Mouse (Mus musculus): ENCODE data around the gene Pan3. TPM values are rescaled to one million over a fixed set of nuclear protein-coding genes. Genes with fewer than 3 reads are reported as not detected.

Gene Pan3
- polyA plus RNA-seq, 3 experiments from 2014 or later: 147 to 215 (median 207) TPM

DNA sequence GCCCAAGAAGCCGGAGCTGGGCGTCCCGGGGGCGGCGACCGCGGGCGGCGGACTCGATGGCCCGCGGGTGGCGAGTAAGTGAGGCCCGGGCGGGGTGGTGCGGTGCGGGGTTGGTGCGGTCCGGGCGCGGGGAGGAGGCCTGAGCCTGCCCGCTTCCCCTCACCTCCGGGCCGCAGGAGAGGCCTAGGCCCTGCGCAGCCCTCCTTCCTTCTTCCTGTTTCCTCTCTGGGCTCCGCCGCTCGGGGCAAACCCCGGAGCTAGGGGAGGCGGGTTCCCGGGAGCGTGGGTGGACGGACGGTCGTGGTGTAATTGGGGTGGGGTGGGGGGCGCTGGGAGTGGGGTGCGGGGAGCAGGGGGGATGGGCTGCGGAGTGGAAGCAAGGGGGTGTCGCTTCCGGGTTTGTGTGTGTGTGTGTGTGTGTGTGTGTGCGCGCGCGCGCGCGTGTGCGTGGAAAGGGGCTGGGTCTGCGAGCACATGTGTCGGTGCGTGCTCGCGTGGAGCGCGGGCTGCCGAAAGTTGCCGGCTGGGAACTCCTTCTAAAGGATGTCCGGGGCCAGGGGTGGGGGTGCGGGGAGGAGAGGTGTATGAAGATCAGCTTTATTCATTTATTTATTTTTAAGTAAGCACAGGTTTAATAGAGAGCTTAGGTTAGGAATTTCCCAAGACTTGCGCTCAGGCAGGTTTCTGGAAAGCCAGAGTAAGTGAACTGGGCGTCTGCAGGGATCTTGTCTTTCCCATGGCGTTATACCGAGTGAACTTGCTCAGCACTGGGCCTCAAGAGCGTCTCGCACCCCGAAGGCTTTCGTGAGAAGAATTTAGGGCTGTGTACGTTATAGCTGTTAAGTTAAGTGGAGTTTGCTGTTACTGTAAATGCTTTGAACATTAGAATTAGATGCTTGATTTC, 1.2 kb downstream of the Pan3 start:
- peak; percentile 57 for ATAC-seq

DNA sequence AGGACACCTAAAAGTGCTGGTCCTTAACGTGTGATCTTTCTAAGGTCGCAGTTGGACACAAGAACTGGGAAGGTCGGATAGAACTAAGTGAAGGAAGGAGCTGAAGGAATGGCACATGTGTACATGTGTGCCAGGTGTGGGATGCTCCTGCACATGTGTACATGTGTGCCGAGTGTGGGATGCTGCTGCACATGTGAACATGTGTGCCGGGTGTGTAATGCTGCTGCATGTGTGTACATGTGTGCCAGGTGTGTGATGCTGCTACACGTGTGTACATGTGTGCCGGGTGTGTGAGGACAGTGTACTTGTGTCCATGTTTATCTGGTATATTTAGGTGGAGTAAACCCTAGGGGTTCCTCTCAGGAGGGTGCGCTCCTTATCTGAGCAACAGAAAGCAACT, 3.0 kb downstream of the Pan3 start:
- no peak for ATAC-seq

DNA sequence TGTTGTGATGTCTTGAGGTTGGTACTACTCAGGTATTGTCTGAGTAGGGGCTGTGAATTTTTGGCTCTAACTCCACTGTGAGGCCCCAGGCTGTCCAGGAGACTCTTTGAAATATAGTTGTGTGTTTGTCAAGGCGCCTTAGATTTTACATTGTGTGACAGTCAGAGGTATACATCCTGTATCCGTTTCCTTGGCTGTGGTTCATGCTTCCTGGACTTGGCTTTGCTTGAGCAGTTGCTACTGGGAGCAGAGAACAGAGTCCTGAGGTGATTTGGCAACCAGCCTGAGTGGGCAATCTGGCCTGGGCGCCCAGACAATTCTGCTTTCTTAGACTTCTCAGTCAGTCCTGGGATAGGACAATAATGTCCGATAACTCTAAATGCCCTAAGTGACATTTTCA, 5.3 kb downstream of the Pan3 start:
- ATAC-seq: peak; percentile 13

DNA sequence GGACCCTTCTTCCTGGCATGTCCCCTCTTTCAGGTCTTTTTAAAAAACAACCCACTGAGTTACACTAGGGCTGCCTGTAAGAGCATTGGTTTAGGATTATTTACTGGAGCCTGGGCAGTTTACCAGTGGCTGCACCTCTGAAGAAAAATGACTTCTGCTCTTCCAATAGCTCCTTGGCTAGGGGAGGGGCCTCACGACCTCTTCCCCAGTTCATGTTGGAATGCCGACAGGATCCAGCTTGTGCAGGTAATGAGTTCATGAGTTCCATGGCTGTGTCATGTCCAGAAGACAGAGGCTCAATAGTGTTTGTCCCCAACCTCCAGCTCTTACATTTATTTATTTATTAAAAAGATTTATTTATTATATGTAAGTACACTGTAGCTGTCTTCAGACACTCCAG, 5.8 kb downstream of the Pan3 start:
- no peak for ATAC-seq

DNA sequence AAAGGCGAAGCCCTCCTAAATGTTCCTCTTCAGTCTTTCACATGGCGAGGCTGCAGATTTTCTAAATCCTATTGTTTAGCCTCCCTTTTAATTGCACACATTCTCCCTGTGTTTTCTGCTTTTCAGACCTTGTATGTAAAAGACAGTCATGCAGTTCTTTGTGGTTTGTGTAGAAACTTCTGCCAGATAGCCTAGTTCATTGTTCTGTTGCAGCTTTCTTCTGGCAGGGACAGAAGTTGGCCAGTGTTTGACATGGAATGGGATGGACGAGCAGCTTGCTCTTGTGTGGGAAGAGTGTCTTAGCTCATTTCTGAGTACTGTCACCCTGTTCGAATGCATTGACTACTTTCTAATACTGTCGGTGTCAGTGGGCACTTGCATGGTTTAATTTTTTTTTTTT, 6.5 kb downstream of the Pan3 start:
- no peak for ATAC-seq

DNA sequence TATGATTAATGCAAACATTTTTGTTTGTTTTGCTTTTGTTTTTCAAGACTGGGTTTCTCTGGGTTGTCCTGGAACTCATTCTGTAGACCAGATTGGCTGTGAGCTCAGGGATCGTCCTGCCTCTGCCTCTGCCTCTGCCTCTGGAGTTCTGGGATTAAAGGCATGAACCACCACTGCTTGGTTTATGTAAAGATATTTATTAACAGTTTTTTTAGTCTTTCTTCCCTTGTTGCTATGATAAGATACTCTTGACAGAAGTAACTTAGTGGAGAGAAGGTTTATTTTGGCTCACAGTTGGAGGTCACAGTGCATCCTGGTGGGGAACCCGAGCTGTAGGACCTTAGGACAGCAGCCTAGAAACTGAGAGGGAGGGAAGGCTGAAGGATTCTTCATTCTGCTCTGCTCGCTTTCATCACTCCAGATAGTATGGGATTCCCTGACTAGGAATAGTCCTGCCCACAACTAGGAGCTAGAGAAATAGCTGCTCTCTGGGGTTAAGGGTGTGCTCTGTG, 11.1 kb downstream of the Pan3 start:
- no peak for ATAC-seq

DNA sequence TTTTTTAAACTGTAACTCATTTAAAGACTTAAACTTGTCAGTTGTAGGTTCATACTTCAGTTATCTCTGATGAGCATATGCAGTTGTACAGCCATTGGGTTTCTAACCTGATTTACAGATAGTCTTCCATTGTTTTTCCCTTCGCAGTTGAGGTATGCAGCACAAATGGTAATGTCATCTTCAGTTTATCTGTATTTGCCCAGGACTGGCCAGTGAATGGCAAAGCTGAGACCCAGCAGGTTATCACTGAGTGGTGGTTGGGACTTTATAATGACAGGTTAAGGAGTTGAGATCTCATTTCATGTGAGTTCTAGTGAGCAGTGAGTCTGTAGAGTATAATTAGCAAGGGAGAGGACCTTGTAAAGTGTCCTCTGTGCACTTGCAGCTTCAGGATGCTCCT, 12.0 kb downstream of the Pan3 start:
- ATAC-seq: no peak

DNA sequence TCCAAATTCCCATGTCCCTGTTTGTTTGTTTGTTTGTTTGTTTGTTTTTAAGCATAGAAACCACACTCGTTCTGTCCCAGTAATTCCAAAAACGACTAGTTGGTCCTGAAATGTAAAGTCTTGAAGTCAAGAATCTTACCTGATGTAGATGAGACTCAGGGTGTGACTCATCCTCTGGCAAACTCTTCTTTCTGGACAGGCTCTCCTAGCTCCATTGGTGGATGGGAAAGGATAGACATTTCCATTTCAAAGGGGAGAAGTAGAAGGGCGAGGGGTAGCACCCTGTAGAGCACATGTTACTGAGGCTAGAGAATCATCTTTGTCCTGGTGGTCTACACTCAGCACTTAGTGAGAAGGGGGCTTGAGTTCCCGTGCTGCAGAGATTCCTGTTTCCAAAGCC, 12.8 kb downstream of the Pan3 start:
- no peak for ATAC-seq

DNA sequence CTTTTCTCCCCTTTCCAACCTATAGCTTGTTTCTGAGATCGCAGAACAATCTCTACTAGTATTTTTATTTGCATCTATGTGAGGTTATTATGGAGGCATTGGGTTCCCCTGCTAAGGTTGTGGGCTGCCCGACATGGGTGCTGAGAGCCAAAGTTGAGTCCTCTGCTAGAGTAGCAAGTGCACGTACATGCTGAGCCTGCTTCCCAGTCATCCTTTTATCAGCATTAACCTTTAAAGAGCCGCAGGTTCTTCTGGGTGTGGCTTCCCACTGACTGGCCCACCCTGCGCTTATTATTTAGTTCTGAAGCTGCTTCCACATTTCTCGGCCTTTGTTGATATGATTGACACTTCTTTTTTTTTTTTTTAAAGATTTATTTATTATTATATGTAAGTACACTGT, 14.3 kb downstream of the Pan3 start:
- ATAC-seq: no peak

DNA sequence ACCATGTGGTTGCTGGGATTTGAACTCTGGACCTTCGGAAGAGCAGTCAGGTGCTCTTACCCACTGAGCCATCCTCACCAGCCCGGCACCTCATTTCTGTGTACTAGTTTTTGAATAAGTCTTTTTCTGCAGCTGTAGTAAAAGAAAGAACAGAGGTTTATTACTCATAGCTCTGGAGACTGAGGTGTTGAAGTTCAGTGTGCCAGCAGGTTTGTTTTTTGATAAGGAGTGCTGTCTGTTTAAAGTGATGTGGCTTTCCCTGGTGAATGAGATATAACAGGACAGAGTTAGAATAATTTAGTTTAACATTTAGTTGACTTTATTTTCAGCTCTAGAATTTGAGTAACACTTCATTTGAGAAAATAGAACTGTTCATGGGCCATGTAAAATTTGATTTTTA, 14.8 kb downstream of the Pan3 start:
- no peak for ATAC-seq

DNA sequence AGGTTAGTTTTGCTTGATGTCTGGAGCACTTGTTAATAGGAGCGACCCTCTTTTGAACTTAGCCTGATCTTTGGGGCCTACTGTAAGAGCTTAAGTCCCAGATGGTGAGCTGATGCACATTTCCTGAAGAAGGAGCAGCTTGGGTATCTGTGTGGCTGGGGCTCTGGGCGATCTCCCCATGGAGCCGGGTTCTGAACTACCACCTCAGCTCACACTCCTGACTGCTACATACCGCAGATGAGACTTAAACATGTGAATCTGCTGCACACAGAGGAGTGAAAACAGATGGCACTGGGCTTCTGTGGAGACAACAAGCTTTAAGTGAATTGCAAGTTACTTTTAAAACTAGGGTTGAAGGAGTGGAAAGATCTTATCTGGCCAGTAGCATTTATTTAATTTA, 15.3 kb downstream of the Pan3 start:
- no peak for ATAC-seq

DNA sequence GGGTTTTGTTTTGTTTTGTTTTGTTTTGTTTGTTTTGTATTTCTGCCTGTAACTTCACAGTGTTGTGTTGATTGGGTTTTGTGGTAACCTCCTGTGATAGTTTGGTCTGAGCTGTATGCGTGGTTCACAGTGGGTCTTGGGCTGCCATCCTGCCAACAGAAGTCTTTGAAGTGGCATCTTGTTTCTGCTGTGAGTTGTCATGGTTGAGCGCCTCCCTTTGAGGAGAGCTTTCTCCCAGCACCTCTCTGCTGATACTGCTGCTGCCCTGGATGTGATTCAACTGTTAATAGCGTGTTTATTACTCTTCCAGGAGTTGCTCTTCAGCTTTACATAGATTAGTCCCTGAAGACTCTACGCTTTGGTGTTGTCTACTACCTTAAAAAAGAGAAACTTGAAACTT, 18.6 kb downstream of the Pan3 start:
- peak; percentile 75 for ATAC-seq

DNA sequence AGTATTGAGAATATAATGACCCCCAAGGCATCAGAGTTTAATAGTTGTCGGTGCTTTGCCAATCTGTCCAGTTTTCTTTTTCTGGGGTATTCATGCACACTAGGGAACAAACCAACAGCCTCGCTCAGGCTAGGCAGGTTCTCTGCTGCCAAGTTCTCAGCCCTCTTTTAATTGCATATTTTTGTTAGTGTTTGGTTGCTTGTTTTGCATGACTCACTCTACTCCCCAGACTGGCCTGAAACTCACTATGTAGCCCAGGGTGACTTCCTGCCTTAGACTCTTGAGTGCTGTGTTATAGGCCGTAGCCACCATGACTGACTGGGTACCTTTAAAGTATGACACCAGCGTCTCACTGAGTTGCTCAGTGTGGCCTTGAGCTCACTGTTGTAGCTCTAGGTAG, 19.0 kb downstream of the Pan3 start:
- peak; percentile 74 for ATAC-seq

DNA sequence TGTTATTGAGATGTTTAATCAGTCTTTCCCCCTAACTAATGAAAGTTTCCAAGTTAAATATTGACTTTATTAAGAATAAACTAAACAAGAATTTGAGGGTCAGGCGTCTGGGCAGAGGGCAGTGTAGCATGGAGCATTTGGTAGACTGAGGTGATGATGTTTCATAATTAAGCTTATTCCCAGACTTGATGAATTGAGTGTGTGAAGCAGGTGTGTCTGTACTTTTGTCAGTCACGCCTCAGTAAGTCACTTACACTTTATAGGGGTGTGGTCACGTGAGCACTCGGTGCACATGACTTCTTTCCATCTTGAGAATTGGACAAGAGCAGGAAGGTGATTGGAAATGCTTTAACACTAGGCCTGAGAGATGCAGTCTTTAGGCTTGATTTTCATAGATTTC, 26.5 kb downstream of the Pan3 start:
- no peak for ATAC-seq

DNA sequence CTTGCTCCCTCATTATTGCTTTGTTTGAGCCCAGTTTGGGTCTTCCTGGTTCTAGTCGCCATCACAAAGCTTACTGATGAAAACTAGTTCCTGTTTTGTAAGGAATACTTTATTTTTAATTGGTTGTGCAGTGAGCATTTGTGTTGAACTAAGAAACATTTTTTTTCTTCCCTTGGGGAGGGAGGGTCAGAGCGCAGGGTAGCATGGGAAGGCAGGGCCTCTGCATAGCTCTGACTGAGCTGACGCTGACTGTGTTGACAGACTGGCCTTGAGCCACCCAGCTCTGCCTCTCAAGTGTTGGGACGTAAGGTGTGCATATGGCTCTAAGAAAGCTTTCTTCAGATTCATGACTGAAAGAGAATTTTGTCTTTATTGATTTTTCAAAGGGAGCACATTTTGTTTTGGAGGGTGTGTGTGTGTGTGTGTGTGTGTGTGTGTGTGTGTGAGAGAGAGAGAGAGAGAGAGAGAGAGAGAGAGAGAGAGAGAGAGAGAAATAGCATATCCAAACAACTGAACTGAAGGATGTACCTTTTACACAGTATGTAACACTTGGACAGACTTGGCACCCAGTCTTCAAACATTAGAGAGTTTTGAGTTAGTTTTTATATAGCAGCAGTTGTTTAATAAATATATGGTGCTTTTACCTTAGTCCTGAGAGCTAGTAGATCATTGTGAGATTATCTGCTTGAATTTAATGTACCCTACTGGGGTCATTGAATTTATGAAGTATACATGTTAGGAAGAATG, 30.0 kb downstream of the Pan3 start:
- ATAC-seq: no peak

DNA sequence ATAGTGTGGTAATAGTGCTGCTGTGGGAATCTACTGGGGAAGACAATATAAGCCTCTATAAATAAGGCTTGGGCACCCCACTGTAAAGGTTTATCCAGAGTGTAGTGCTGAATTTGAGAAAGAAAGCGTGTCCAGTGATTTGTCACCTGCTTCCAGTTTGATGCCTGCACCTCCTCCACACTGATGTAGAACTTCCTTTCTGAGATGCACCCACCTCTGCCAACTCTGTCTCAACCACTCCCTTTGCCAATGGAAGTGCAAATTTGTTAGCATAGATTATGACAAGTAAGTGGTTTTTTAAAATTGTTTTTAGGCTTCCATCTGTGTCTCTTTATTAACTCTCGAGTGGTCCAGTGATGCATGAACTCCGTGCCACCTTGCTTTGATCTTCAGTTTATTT, 33.3 kb downstream of the Pan3 start:
- ATAC-seq: no peak

DNA sequence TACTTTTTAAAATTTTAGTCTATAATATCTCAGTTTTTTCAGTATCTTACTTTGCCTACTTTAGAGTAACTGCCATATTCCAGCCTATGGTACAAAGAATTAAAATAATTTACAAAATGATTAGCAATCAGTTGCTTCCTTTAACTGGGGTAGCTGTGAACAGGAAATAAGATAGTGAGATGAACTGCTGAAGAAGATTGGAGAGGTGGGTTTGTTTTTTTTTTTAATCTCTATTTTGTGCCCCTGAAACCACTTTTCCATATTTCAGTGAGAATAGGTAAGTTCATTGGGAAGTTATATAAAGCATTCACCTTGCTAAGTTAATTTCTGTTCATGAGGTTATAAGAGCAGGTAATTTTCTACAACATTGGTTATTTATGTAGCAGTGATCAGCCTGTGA, 36.4 kb downstream of the Pan3 start:
- no peak for ATAC-seq

DNA sequence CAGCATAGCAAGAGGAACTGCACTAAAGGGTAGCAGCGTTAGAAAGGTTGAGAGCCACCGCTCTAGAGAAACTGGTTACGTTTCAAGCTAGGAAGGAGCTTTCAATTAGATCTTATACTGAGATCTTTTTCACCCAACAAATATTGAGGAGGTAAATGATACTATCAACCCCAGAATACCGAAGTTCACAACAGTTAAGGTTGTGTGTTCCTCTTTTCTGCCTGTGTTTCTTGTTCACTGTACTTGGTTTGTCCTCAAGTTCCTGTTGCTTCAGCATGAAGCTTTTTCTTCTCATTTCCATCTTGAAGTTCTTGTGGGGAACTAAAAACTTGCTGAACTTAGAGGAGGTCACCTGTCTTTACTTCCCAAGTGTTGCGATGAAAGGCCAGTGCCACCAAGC, 41.2 kb downstream of the Pan3 start:
- ATAC-seq: no peak

DNA sequence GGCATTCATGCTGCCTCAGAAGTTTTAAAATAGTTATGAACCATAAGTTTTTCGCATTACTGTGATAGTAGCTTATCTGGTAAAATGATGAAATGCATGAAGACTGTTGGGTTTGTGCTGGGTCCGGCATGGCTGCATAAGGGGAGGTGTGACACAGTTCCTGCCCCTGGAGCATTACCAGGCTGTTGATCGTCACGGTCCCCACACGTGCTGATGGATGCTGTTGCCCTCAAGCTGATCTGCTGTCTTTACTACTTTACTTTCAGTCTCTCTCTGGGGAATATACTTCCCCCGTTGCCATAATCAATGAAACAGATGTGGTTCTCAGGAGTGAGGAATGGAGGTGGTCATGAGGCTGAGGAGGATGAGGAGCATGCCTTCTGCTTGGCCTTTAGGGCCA, 43.1 kb downstream of the Pan3 start:
- ATAC-seq: no peak

DNA sequence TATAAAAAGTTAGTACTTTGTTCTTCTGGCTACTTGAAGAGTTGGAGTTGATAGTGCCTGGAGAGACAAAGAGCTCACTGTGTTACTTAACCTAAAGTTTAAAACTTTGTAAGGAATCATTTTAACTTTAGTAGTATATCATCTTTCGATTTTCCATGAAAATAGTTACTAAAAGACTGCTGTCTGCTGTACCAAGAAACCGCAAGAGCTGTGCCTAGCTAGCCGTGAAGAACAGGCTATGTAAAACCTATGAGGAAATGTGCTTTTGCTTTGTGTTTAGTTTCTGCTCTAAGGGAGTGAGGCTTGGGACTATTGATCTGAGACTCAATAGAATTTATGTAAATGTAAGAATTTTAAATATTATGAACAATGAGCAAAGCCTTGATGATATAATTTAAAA, 43.9 kb downstream of the Pan3 start:
- ATAC-seq: no peak

DNA sequence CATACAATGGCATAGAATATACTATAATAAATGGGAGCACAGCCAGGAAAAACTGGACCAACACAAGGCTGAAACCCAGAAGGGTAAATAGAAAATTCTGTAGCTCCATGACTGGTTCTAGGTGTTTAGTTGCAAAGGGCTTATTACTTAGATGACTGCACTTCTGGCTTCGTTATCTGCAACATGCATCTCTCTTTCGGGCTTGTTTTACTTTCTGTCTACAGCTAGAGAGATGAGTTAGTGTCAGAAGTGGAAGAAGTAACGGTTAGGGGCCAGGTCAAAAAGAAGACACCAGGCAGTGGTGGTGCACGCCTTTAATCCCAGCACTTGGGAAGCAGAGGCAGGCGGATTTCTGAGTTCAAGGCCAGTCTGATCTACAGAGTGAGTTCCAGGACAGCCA, 46.1 kb downstream of the Pan3 start:
- no peak for ATAC-seq

DNA sequence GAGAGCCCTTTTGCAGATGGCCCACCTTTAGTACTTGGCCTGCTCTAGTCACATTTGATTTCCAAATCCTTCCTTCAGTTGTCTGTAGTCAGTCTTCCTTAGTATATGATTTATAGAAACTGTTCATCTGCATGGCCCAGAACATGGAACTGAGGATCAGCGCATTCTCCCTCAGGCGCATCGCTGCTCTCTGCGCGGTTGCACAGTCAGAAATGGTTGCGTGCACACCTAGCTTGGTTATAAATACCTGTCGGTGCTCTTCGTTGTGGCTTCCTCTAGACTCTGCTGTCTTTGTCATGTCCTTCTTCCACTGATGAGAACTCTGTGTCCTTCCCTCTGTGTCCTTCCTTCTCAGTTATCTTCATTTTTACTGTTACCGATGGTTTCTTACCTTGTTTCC, 47.1 kb downstream of the Pan3 start:
- ATAC-seq: no peak

DNA sequence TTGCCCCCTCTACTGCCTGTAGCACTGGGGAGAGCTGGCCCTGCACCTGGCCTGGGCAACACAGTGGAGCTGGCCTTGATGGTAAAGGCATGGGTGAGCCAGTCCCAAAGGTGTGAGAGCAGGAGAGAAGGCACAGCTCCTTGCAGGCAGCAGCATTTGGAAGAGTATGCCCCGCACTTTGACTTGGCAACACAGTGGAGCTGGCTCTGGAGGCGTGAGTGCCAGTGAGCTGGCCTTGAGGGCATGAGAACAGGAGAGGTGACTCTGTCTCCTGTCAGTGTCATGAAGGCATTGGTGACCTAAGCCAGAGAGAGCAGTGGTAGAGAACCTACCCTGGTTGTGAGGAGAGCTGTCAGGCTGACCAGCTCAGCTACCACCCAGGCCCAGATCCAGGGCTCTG, 49.4 kb downstream of the Pan3 start:
- no peak for ATAC-seq

DNA sequence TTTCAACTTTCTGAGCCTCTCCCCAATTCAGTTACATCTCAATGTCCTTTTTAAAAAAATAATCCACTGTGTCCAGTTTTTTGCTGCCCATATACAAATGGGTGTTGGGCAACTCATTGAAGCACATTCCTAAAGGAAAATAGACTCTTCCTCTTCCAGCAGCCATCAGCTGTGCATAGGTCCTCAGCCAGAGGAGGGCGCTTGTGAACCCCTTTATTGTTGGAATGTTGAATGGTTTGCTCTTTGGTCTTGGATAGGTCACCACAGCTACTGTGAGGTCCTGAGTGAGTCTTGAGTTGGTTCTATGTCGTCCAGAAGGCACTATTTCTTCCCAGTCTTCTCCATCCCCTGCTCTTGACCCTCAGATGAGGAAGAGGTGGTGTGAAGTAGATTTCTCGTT, 54.2 kb downstream of the Pan3 start:
- ATAC-seq: no peak

Measured in inflammation-experienced regulatory T-cells, adult 6 months (primary cell).